Mouse (Mus musculus) bone marrow, adult 2 months (tissue): Measurements from ENCODE around the gene Gng7. TPM values are rescaled to one million over a fixed set of nuclear protein-coding genes. Genes with fewer than 3 reads are reported as not detected.

Experiments
- H3K27ac ChIP-seq: fragments of 200-500 bp; 2 replicates; pipeline ENCODE4 v1.5.1; 2012; ENCODE audit warnings: low read depth, mild to moderate bottlenecking, control low read depth, inconsistent platforms, low read length; ENCODE audit not compliant: control insufficient read depth, poor library complexity, insufficient read depth
- H3K4me1 ChIP-seq: fragments of 200-500 bp; 2 replicates; pipeline ENCODE4 v1.6.1; 2011; ENCODE audit warnings: low read length; ENCODE audit not compliant: control insufficient read depth, insufficient read depth
- H3K4me3 ChIP-seq: fragments of 200-500 bp; replicated peaks from 2 replicates; pipeline ENCODE3; 2011; ENCODE audit warnings: mild to moderate bottlenecking, low read depth, low read length, control low read depth; ENCODE audit not compliant: control insufficient read depth
- CTCF ChIP-seq: fragments of 200-500 bp; IDR thresholded peaks from 2 replicates; pipeline ENCODE4 v1.5.1; 2011; ENCODE audit warnings: low read length, control low read depth; ENCODE audit not compliant: control insufficient read depth, insufficient read depth
- POLR2A ChIP-seq: fragments of 200-500 bp; IDR thresholded peaks from 2 replicates; pipeline ENCODE4 v1.6.1; 2011; ENCODE audit warnings: low read depth, mild to moderate bottlenecking, control low read depth, low read length, borderline replicate concordance; ENCODE audit not compliant: control insufficient read depth
- WGBS: fragments of 180-500 bp; shearing (Covaris S2); methylation state at CpG from one replicate; pipeline ENCODE4 v1.1.7; 2018; 5-methylcytosine and 5-hydroxymethylcytosine counted together
- polyA plus RNA-seq: library from polyadenylated mRNA; stranded (reverse); fragments of >200 nt; gene quantifications from 2 replicates; pipeline ENCODE4 v1.2.4, GENCODE M21; 2011; ENCODE audit warnings: low replicate concordance; ENCODE audit not compliant: missing spikeins, insufficient read depth, insufficient read length

Gng7 gene
- polyA plus RNA-seq, 1 experiment: not detected

- Histone ChIP-seq H3K4me3 (peak within 1 kb of the TSS; percentile 81), H3K27ac (peak within 1 kb of the TSS; percentile 58), H3K4me1 (no peaks in the 10 kb centered on the region; the same call in none of the 2 replicates)
- WGBS: under 1% methylated on average over 72 of the region's 72 CpGs
- TF ChIP-seq POLR2A (peak; percentile 81; the same call in 1 of the 2 replicates), CTCF (no peak)
Measured at GRCm38 (mm10) chr10:80900318-80901247, 114.2 kb downstream of the Gng7 start, which contains the start of gene Timm13. Gene Timm13 (minus strand): TSS chr10:80900969.

- 19% methylated on average over 25 of the region's 25 CpGs for WGBS
- H3K27ac ChIP-seq: no peak overlapping the region; the same call in 1 of the 2 replicates
Measured at GRCm38 (mm10) chr10:80899591-80900317, 115.0 kb downstream of the Gng7 start.

GRCm38 (mm10) chr10:80899074-80899473 lies 115.7 kb downstream of the Gng7 start:
- TF ChIP-seq POLR2A (no peak), CTCF (no peak)
- Histone ChIP-seq H3K4me1 (no peaks in the 10 kb centered on the region; the same call in none of the 2 replicates), H3K4me3 (no peak overlapping the region), H3K27ac (no peak overlapping the region)
- WGBS: 86% methylated on average over 8 of the region's 8 CpGs

More at GRCm38 (mm10) chr10:80899591-80900317, 115.0 kb downstream of the Gng7 start:
- Histone ChIP-seq H3K4me3 (peak overlapping the region; percentile 81), H3K4me1 (no peaks in the 10 kb centered on the region; the same call in none of the 2 replicates)
- TF ChIP-seq POLR2A: peak; percentile 46; the same call in 1 of the 2 replicates
- TF ChIP-seq CTCF: no peak

Other genes starting within 250 kb of the Gng7 start
- gene Sf3a2, start 216.7 kb downstream of the Gng7 start, polyA plus RNA-seq: 26.5 and 34.5 TPM in 2 replicates
- gene Plekhj1, start 216.3 kb downstream of the Gng7 start, polyA plus RNA-seq: 123 and 186 TPM in 2 replicates
- 3.0 TPM in 1 of 2 replicates, not detected in the other for gene Amh, start 209.7 kb downstream of the Gng7 start, polyA plus RNA-seq
- 1.4 TPM in 1 of 2 replicates, not detected in the other for gene Jsrp1, start 201.4 kb downstream of the Gng7 start, polyA plus RNA-seq
- gene Oaz1, start 188.3 kb downstream of the Gng7 start, polyA plus RNA-seq: 672 and 986 TPM in 2 replicates
- gene Lingo3, start 170.9 kb downstream of the Gng7 start, polyA plus RNA-seq: not detected in 2 replicates
- gene Lsm7, start 159.7 kb downstream of the Gng7 start, polyA plus RNA-seq: 114 and 136 TPM in 2 replicates
- 68.6 and 109 TPM in 2 replicates for gene Sppl2b, start 159.7 kb downstream of the Gng7 start, polyA plus RNA-seq
- not detected in 2 replicates for gene Tmprss9, start 143.1 kb downstream of the Gng7 start, polyA plus RNA-seq
- gene Timm13, start 114.0 kb downstream of the Gng7 start, polyA plus RNA-seq: 78.1 and 118 TPM in 2 replicates
- 10.7 and 29.8 TPM in 2 replicates for gene Lmnb2, start 96.7 kb downstream of the Gng7 start, polyA plus RNA-seq
- gene Gadd45b, start 84.9 kb downstream of the Gng7 start, polyA plus RNA-seq: 6.3 and 17.9 TPM in 2 replicates
- gene Diras1, start 10.7 kb upstream of the Gng7 start, polyA plus RNA-seq: not detected in 2 replicates
- gene Slc39a3, start 22.5 kb upstream of the Gng7 start, polyA plus RNA-seq: 3.7 and 3.9 TPM in 2 replicates
- gene Sgta, start 45.2 kb upstream of the Gng7 start, polyA plus RNA-seq: 26.2 and 52.3 TPM in 2 replicates
- 10.3 and 16.7 TPM in 2 replicates for gene Thop1, start 55.1 kb upstream of the Gng7 start, polyA plus RNA-seq
- gene Creb3l3, start 83.9 kb upstream of the Gng7 start, polyA plus RNA-seq: 0.87 TPM in 1 of 2 replicates, not detected in the other
- gene Map2k2, start 91.0 kb upstream of the Gng7 start, polyA plus RNA-seq: 57.6 and 108 TPM in 2 replicates
- gene Zbtb7a, start 120.3 kb upstream of the Gng7 start, polyA plus RNA-seq: 28.2 and 31.0 TPM in 2 replicates
- 11.1 and 29.0 TPM in 2 replicates for gene Pias4, start 153.0 kb upstream of the Gng7 start, polyA plus RNA-seq
- gene Eef2, start 161.7 kb upstream of the Gng7 start, polyA plus RNA-seq: 347 and 468 TPM in 2 replicates
- 7.2 and 23.2 TPM in 2 replicates for gene Dapk3, start 168.1 kb upstream of the Gng7 start, polyA plus RNA-seq
- not detected in 2 replicates for gene 4930442H23Rik, start 168.9 kb upstream of the Gng7 start, polyA plus RNA-seq
- not detected in 2 replicates for gene Nmrk2, start 187.1 kb upstream of the Gng7 start, polyA plus RNA-seq
- not detected in 2 replicates for gene Atcay, start 215.9 kb upstream of the Gng7 start, polyA plus RNA-seq
- gene Zfr2, start 218.2 kb upstream of the Gng7 start, polyA plus RNA-seq: 0.32 and 2.5 TPM in 2 replicates
- gene Matk, start 238.0 kb upstream of the Gng7 start, polyA plus RNA-seq: 11.9 and 18.9 TPM in 2 replicates